Mouse (Mus musculus) yolk sac, embryonic 10.5 days (tissue): ENCODE data around the gene Gse1.
A peak's percentile ranks its signal among the peaks of the same experiment; 100 is the strongest.

Source experiments
- DNase-seq: peaks from one replicate; pipeline ENCODE4 v3.0.0-alpha.2; 2017; ENCODE audit warnings: low spot score

Gse1 gene

GRCm38 (mm10) chr8:120300601-120301141 lies 72.4 kb downstream of the Gse1 start:
- no peak for DNase-seq

GRCm38 (mm10) chr8:120302941-120303675 lies 74.9 kb downstream of the Gse1 start:
- DNase-seq: no peak

- no peak for DNase-seq
Measured at GRCm38 (mm10) chr8:120304097-120304496, 75.8 kb downstream of the Gse1 start.

- no peak for DNase-seq
Measured at GRCm38 (mm10) chr8:120305800-120306385, 77.6 kb downstream of the Gse1 start.

- no peak for DNase-seq
Measured at GRCm38 (mm10) chr8:120307103-120307502, 78.8 kb downstream of the Gse1 start.

GRCm38 (mm10) chr8:120307528-120307927 lies 79.3 kb downstream of the Gse1 start:
- no peak for DNase-seq

GRCm38 (mm10) chr8:120308131-120308530 lies 79.9 kb downstream of the Gse1 start:
- DNase-seq: no peak

GRCm38 (mm10) chr8:120308553-120308952 lies 80.3 kb downstream of the Gse1 start:
- no peak for DNase-seq

GRCm38 (mm10) chr8:120309326-120309725 lies 81.1 kb downstream of the Gse1 start:
- no peak for DNase-seq

- no peak for DNase-seq
Measured at GRCm38 (mm10) chr8:120310063-120310462, 81.8 kb downstream of the Gse1 start.

- DNase-seq: no peak
Measured at GRCm38 (mm10) chr8:120312452-120312851, 84.2 kb downstream of the Gse1 start.

GRCm38 (mm10) chr8:120313674-120314073 lies 85.4 kb downstream of the Gse1 start:
- no peak for DNase-seq

- DNase-seq: no peak
Measured at GRCm38 (mm10) chr8:120314932-120315331, 86.7 kb downstream of the Gse1 start.

GRCm38 (mm10) chr8:120315644-120316043 lies 87.4 kb downstream of the Gse1 start:
- no peak for DNase-seq

- DNase-seq: no peak
Measured at GRCm38 (mm10) chr8:120316707-120317106, 88.5 kb downstream of the Gse1 start.

GRCm38 (mm10) chr8:120317118-120317824 lies 89.0 kb downstream of the Gse1 start:
- no peak for DNase-seq

GRCm38 (mm10) chr8:120318476-120318991 lies 90.3 kb downstream of the Gse1 start:
- no peak for DNase-seq

GRCm38 (mm10) chr8:120319449-120319848 lies 91.2 kb downstream of the Gse1 start:
- peak; percentile 60 for DNase-seq

- DNase-seq: no peak
Measured at GRCm38 (mm10) chr8:120320146-120320545, 91.9 kb downstream of the Gse1 start.

GRCm38 (mm10) chr8:120321724-120322123 lies 93.5 kb downstream of the Gse1 start:
- no peak for DNase-seq

- peak; percentile 47 for DNase-seq
Measured at GRCm38 (mm10) chr8:120322956-120323448, 94.7 kb downstream of the Gse1 start.

GRCm38 (mm10) chr8:120324555-120324954 lies 96.3 kb downstream of the Gse1 start:
- DNase-seq: no peak
